Mouse (Mus musculus) heart, adult 18-20 months (tissue): ENCODE results near the gene Accsl. TPM values are rescaled to one million over a fixed set of nuclear protein-coding genes. Genes with fewer than 3 reads are reported as not detected.
A peak's percentile ranks its signal among the peaks of the same experiment; 100 is the strongest.

Source experiments
- DNase-seq, 2 experiments: peaks; one replicate each; pipeline ENCODE4 v3.0.0; 2021 to 2022; ENCODE audit warnings: mixed read lengths in 1 of 2
- long read RNA-seq, 2 experiments: library from polyadenylated mRNA; stranded (forward); transcript quantifications; one replicate each; pipeline ENCODE4 v2.0.0; 2021
- total RNA-seq, 2 experiments: library from RNA; stranded (reverse); gene quantifications; 2 replicates each; pipeline ENCODE4 v1.2.3; 2021

Accsl gene
- total RNA-seq, result not detected
- long read RNA-seq, experiment 1, result 0 reads
- long read RNA-seq, experiment 2, result 0 reads

- DNase-seq, result no peak
These were observed at the start of gene Accsl for GRCm38 (mm10) chr2:93869107-93869600. Gene Accsl, minus strand, starts transcription at chr2:93869157.

GRCm38 (mm10) chr2:93913552-93913951, 44.6 kb upstream of the Accsl start:
- no peak for DNase-seq

- DNase-seq, result peak; percentile 62 to 66
These were observed 43.0 kb upstream of the Accsl start for GRCm38 (mm10) chr2:93911942-93912341.

GRCm38 (mm10) chr2:93909716-93910115, 40.8 kb upstream of the Accsl start:
- DNase-seq, result peak; percentile 57 to 59

- DNase-seq, result peak in 1 of 2 experiments; percentile 59
These were observed 38.8 kb upstream of the Accsl start for GRCm38 (mm10) chr2:93907519-93908294.

- DNase-seq, result peak; percentile 67 to 88
These were observed 37.4 kb upstream of the Accsl start for GRCm38 (mm10) chr2:93906316-93906715.

- peak; percentile 29 to 55 for DNase-seq
These were observed 34.5 kb upstream of the Accsl start for GRCm38 (mm10) chr2:93903415-93903814.

- peak; percentile 10 to 22 for DNase-seq
These were observed 33.8 kb upstream of the Accsl start for GRCm38 (mm10) chr2:93902680-93903305.

- no peak for DNase-seq
These were observed 30.7 kb upstream of the Accsl start for GRCm38 (mm10) chr2:93899397-93900380.

- DNase-seq, result peak in 1 of 2 experiments; percentile 26
These were observed 22.8 kb upstream of the Accsl start for GRCm38 (mm10) chr2:93891611-93892280.

- no peak for DNase-seq
These were observed 21.2 kb upstream of the Accsl start for GRCm38 (mm10) chr2:93890143-93890542.

- no peak for DNase-seq
These were observed 20.1 kb upstream of the Accsl start for GRCm38 (mm10) chr2:93889071-93889470.

GRCm38 (mm10) chr2:93888366-93888765, 19.4 kb upstream of the Accsl start:
- no peak for DNase-seq

GRCm38 (mm10) chr2:93887273-93887672, 18.3 kb upstream of the Accsl start:
- DNase-seq, result no peak

- no peak for DNase-seq
These were observed 17.2 kb upstream of the Accsl start for GRCm38 (mm10) chr2:93886013-93886794.

GRCm38 (mm10) chr2:93883066-93883465, 14.1 kb upstream of the Accsl start:
- no peak for DNase-seq

GRCm38 (mm10) chr2:93881640-93882367, 12.8 kb upstream of the Accsl start:
- DNase-seq, result no peak

- DNase-seq, result no peak
These were observed 12.0 kb upstream of the Accsl start for GRCm38 (mm10) chr2:93880981-93881380.

- DNase-seq, result peak in 1 of 2 experiments; percentile 20
These were observed 11.5 kb upstream of the Accsl start for GRCm38 (mm10) chr2:93880450-93880849.

GRCm38 (mm10) chr2:93877005-93877404, 8.0 kb upstream of the Accsl start:
- DNase-seq, result peak; percentile 27 to 52
